Mouse (Mus musculus): ENCODE measurements around the gene Shoc2. TPM values are rescaled to one million over a fixed set of nuclear protein-coding genes. Genes with fewer than 3 reads are reported as not detected.
"Not testable (repeated sequence)": the region's sequence is repeated elsewhere in the genome, so short reads cannot be mapped to it uniquely, and the experiment has no call there.

The Shoc2 gene
- total RNA-seq, 2 experiments from 2014 or later, result 24.0 to 28.3 TPM

- intact Hi-C loops (cut with DNase I), result loop anchor here (5.0 kb wide), 2 partner anchors 35 to 550 kb away; partner anchors contain the start of gene Smndc1
- peak overlapping the region; percentile 98 for H3K27ac ChIP-seq
These were observed 1.8 kb upstream of the Shoc2 start for GRCm38 (mm10) chr19:53942342-53942741.

GRCm38 (mm10) chr19:53944786-53945169 lies 672 bp downstream of the Shoc2 start:
- no peak for TF ChIP-seq CTCF (IDR thresholded peaks at IDR 0.05)
- peak overlapping the region; percentile 97 for H3K4me3 ChIP-seq
- DNase-seq, result no peak
- intact Hi-C loops (cut with DNase I), result loop anchor here (5.0 kb wide), 3 partner anchors 37 to 552 kb away; partner anchors contain the start of gene Smndc1
- H3K27ac ChIP-seq, result peak overlapping the region; percentile 96

More at GRCm38 (mm10) chr19:53942342-53942741, 1.8 kb upstream of the Shoc2 start:
- DNase-seq, result no peak
- H3K4me3 ChIP-seq, result no peak overlapping the region
- TF ChIP-seq CTCF (IDR thresholded peaks at IDR 0.05), result no peak

- Histone ChIP-seq H3K4me3 (peak overlapping the region; percentile 97), H3K27ac (peak overlapping the region; percentile 96)
- intact Hi-C loops (cut with DNase I), result loop anchor here (5.0 kb wide), 1 partner anchor 47 kb away; no protein-coding TSS in a partner anchor
- no peak for TF ChIP-seq CTCF (IDR thresholded peaks at IDR 0.05)
- DNase-seq, result peak; percentile 65
These were observed 1.3 kb downstream of the Shoc2 start for GRCm38 (mm10) chr19:53945171-53946042.

- TF ChIP-seq CTCF (IDR thresholded peaks at IDR 0.05), result no peak
- no peak overlapping the region for H3K27ac ChIP-seq
- intact Hi-C loops (cut with DNase I), result no loop called here
- no peak for DNase-seq
- H3K4me3 ChIP-seq, result no peak overlapping the region
These were observed 13.4 kb downstream of the Shoc2 start for GRCm38 (mm10) chr19:53957513-53957912.

- intact Hi-C loops (cut with DNase I), result no loop called here
- TF ChIP-seq CTCF (IDR thresholded peaks at IDR 0.05), result no peak
- Histone ChIP-seq H3K4me3 (no peak overlapping the region), H3K27ac (no peak overlapping the region)
- DNase-seq, result no peak
These were observed 18.4 kb downstream of the Shoc2 start for GRCm38 (mm10) chr19:53962511-53962910.

GRCm38 (mm10) chr19:53964347-53964746 lies 20.2 kb downstream of the Shoc2 start:
- DNase-seq; intact Hi-C loops (cut with DNase I); H3K4me3 ChIP-seq; H3K27ac ChIP-seq: not testable (repeated sequence)

GRCm38 (mm10) chr19:53964910-53965633 lies 21.0 kb downstream of the Shoc2 start:
- TF ChIP-seq CTCF (IDR thresholded peaks at IDR 0.05), result no peak
- DNase-seq, result no peak
- Histone ChIP-seq H3K4me3 (no peak overlapping the region), H3K27ac (no peak overlapping the region)
- intact Hi-C loops (cut with DNase I), result no loop called here

- Histone ChIP-seq H3K27ac (no peak overlapping the region), H3K4me3 (no peak overlapping the region)
- no peak for DNase-seq
- intact Hi-C loops (cut with DNase I), result no loop called here
- no peak for TF ChIP-seq CTCF (IDR thresholded peaks at IDR 0.05)
These were observed 25.1 kb downstream of the Shoc2 start for GRCm38 (mm10) chr19:53969226-53969625.

- intact Hi-C loops (cut with DNase I), result no loop called here
- no peak for DNase-seq
- TF ChIP-seq CTCF (IDR thresholded peaks at IDR 0.05), result no peak
- H3K4me3 ChIP-seq, result no peak overlapping the region
- H3K27ac ChIP-seq, result no peak overlapping the region
These were observed 27.8 kb downstream of the Shoc2 start for GRCm38 (mm10) chr19:53971938-53972337.

GRCm38 (mm10) chr19:53973656-53974055 lies 29.6 kb downstream of the Shoc2 start:
- Histone ChIP-seq H3K27ac (no peak overlapping the region), H3K4me3 (no peak overlapping the region)
- DNase-seq, result no peak
- no peak for TF ChIP-seq CTCF (IDR thresholded peaks at IDR 0.05)
- intact Hi-C loops (cut with DNase I), result no loop called here

GRCm38 (mm10) chr19:53982041-53982440 lies 37.9 kb downstream of the Shoc2 start:
- no peak overlapping the region for H3K27ac ChIP-seq
- intact Hi-C loops (cut with DNase I), result no loop called here
- no peak for DNase-seq
- TF ChIP-seq CTCF (IDR thresholded peaks at IDR 0.05), result no peak
- H3K4me3 ChIP-seq, result no peak overlapping the region

GRCm38 (mm10) chr19:53983336-53983735 lies 39.2 kb downstream of the Shoc2 start:
- H3K4me3 ChIP-seq, result no peak overlapping the region
- no peak overlapping the region for H3K27ac ChIP-seq
- DNase-seq, result no peak
- intact Hi-C loops (cut with DNase I), result no loop called here
- TF ChIP-seq CTCF (IDR thresholded peaks at IDR 0.05), result peak; percentile 43

GRCm38 (mm10) chr19:53984628-53985027 lies 40.5 kb downstream of the Shoc2 start:
- Histone ChIP-seq H3K4me3 (no peak overlapping the region), H3K27ac (no peak overlapping the region)
- TF ChIP-seq CTCF (IDR thresholded peaks at IDR 0.05), result no peak
- intact Hi-C loops (cut with DNase I), result no loop called here
- no peak for DNase-seq

Data from gastrocnemius, adult 2 months (tissue).